Mouse (Mus musculus) macrophage (primary cell): Measurements from ENCODE around the gene Zfp385c. TPM values are rescaled to one million over a fixed set of nuclear protein-coding genes. Genes with fewer than 3 reads are reported as not detected.

ENCODE experiments used
- polyA plus RNA-seq: library from polyadenylated mRNA; stranded (reverse); fragments of 250-400 nt; gene quantifications from 3 replicates; pipeline ENCODE4 v1.2.4, GENCODE M21; 2018; ENCODE audit warnings: inconsistent platforms

The Zfp385c gene
- polyA plus RNA-seq, 1 experiment from 2014 or later = 1.2 TPM

Other genes starting within 250 kb of the Zfp385c start
- 2.1 to 4.8 TPM (median 4.6 TPM) in 3 replicates for gene Klhl11, start 219.7 kb downstream of the Zfp385c start, polyA plus RNA-seq
- 70.4 to 111 TPM (median 89.5 TPM) in 3 replicates for gene Acly, start 164.5 kb downstream of the Zfp385c start, polyA plus RNA-seq
- gene Ttc25, start 146.8 kb downstream of the Zfp385c start, polyA plus RNA-seq = 0.11 to 0.12 TPM in 2 of 3 replicates, not detected in the other
- 26.5 to 58.0 TPM (median 47.3 TPM) in 3 replicates for gene Cnp, start 117.6 kb downstream of the Zfp385c start, polyA plus RNA-seq
- gene Nkiras2, start 73.2 kb downstream of the Zfp385c start, polyA plus RNA-seq = 44.7 to 60.7 TPM (median 47.9 TPM) in 3 replicates
- 134 to 172 TPM (median 137 TPM) in 3 replicates for gene Dnajc7, start 72.3 kb downstream of the Zfp385c start, polyA plus RNA-seq
- gene Dhx58, start 11.8 kb upstream of the Zfp385c start, polyA plus RNA-seq = 42.8 to 129 TPM (median 87.0 TPM) in 3 replicates
- 22.4 to 41.0 TPM (median 23.3 TPM) in 3 replicates for gene Kat2a, start 20.0 kb upstream of the Zfp385c start, polyA plus RNA-seq
- gene Hspb9, start 21.4 kb upstream of the Zfp385c start, polyA plus RNA-seq = not detected in 3 replicates
- gene Rab5c, start 45.8 kb upstream of the Zfp385c start, polyA plus RNA-seq = 348 to 578 TPM (median 378 TPM) in 3 replicates
- not detected in 3 replicates for gene Kcnh4, start 67.5 kb upstream of the Zfp385c start, polyA plus RNA-seq
- gene Hcrt, start 70.5 kb upstream of the Zfp385c start, polyA plus RNA-seq = not detected in 3 replicates
- gene Ghdc, start 78.5 kb upstream of the Zfp385c start, polyA plus RNA-seq = 11.6 to 15.9 TPM (median 14.3 TPM) in 3 replicates
- gene Stat5b, start 158.3 kb upstream of the Zfp385c start, polyA plus RNA-seq = 16.7 to 27.2 TPM (median 18.9 TPM) in 3 replicates
- 10.0 to 16.3 TPM (median 11.7 TPM) in 3 replicates for gene Stat5a, start 166.9 kb upstream of the Zfp385c start, polyA plus RNA-seq
- gene Stat3, start 247.1 kb upstream of the Zfp385c start, polyA plus RNA-seq = 44.1 to 73.6 TPM (median 66.6 TPM) in 3 replicates